Comparison of ENCODE assay signal across 8 mouse cellular contexts in genomic region chr5:113930648-113931609, GRCm38 (mm10). TPM values are rescaled to one million over a fixed set of nuclear protein-coding genes. Genes with fewer than 3 reads are reported as not detected.
DNase-seq lines count a peak whose midpoint lies in the region; ATAC-seq and TF ChIP-seq lines count a peak whose summit lies in the region.

No protein-coding gene starts in this region.

- H3K9ac ChIP-seq in forebrain, embryonic 13.5 days, result 0 out of 2 replicates have a peak overlapping the region, but pooled peaks have one; percentile 26
- no peak overlapping the region for H3K9ac ChIP-seq in stomach, postnatal 0 days (ENCODE audit: low read length)

- no peaks in the 10 kb centered on the region for H3K27me3 ChIP-seq in forebrain, embryonic 13.5 days
- no peaks in the 10 kb centered on the region for H3K27me3 ChIP-seq in stomach, postnatal 0 days (ENCODE audit: control insufficient read depth, insufficient read depth, low read length)

- H3K4me1 ChIP-seq in forebrain, embryonic 13.5 days, result peaks cover 11% of the 10 kb centered on the region
- peaks cover 5% of the 10 kb centered on the region; the same call in 1 of the 2 replicates for H3K4me1 ChIP-seq in stomach, postnatal 0 days (replicated peaks; ENCODE audit: control insufficient read depth, insufficient read depth)

- H3K36me3 ChIP-seq in forebrain, embryonic 13.5 days (ENCODE audit: poor library complexity, severe bottlenecking), result no peaks in the 10 kb centered on the region
- H3K36me3 ChIP-seq in stomach, postnatal 0 days (ENCODE audit: control insufficient read depth, insufficient read depth, low read length), result no peaks in the 10 kb centered on the region

- intact Hi-C loops in heart, postnatal 25 days (cut with DNase I), result loop anchor here (2.0 kb wide), 1 partner anchor 72 kb away; no protein-coding TSS in a partner anchor

- H3K27ac ChIP-seq in forebrain, embryonic 13.5 days, result peak overlapping the region; percentile 40
- H3K27ac ChIP-seq in stomach, postnatal 0 days (replicated peaks), result peak overlapping the region; percentile 69

- peak; percentile 71 for ATAC-seq in activated CD4-positive, CD25-positive, alpha-beta regulatory T cell, adult 4 months
- no peak for ATAC-seq in forebrain, embryonic 13.5 days
- peak; percentile 83 for ATAC-seq in megakaryocyte progenitor cell, adult 5-6 weeks (replicated peaks; ENCODE audit: poor library complexity)
- ATAC-seq in stomach, postnatal 0 days (ENCODE audit: low FRiP score, low TSS enrichment), result peak; percentile 84

- 0 out of 2 replicates have a peak, but pooled peaks cover 4% of the 10 kb centered on the region for H3K9me3 ChIP-seq in forebrain, embryonic 13.5 days (replicated peaks)
- peaks cover 3% of the 10 kb centered on the region; the same call in 1 of the 2 replicates for H3K9me3 ChIP-seq in stomach, postnatal 0 days (ENCODE audit: control insufficient read depth, low read length)

- WGBS in forebrain, embryonic 13.5 days, result 27% methylated on average over 16 of the region's 18 CpGs
- 29% methylated on average over 18 of the region's 18 CpGs for WGBS in stomach, postnatal 0 days

- peak overlapping the region; percentile 10; the same call in 1 of the 2 replicates for H3K4me2 ChIP-seq in forebrain, embryonic 13.5 days
- H3K4me2 ChIP-seq in stomach, postnatal 0 days (replicated peaks; ENCODE audit: low read depth), result 0 out of 2 replicates have a peak overlapping the region, but pooled peaks have one; percentile 0

- DNase-seq in CD4-positive helper T cell, adult 2 months (ENCODE audit: low read depth, low spot score), result peak; percentile 64
- DNase-seq in heart, postnatal 25 days (ENCODE audit: low spot score), result peak; percentile 83
- DNase-seq in kidney, postnatal 36 days, result peak; percentile 62 to 69
- peak; percentile 66 for DNase-seq in stomach, postnatal 0 days (ENCODE audit: low spot score)
- DNase-seq in frontal cortex, postnatal 14 days (ENCODE audit: low spot score in 2 of 2), result no peak

- no peak for TF ChIP-seq EP300 in stomach, postnatal 0 days (optimal IDR thresholded peaks at IDR 0.05)

- peak; percentile 21; the same call in 1 of the 2 replicates for TF ChIP-seq CTCF in stomach, postnatal 0 days (IDR thresholded peaks at IDR 0.05; ENCODE audit: low read depth)

- no peak overlapping the region for H3K4me3 ChIP-seq in forebrain, embryonic 13.5 days
- H3K4me3 ChIP-seq in stomach, postnatal 0 days (ENCODE audit: low read depth, low read length), result no peak overlapping the region

RNA-seq across cellular contexts. Expression of gene Coro1c, which starts 22.4 kb away (rescaled TPM):
- polyA plus RNA-seq in activated CD4-positive, CD25-positive, alpha-beta regulatory T cell, adult 4 months (2017; shearing (Covaris generic)), result 10 to 100 TPM; 59.2 to 70.7 TPM
- 235 and 246 TPM in 2 replicates for polyA plus RNA-seq in forebrain, embryonic 13.5 days (2015; fragmentation: Nextera tagmentation; extraction: Ambion mirVana)
- total RNA-seq in heart, postnatal 25 days (2021), result 10 to 100 TPM; 34.5 to 35.2 TPM
- total RNA-seq in megakaryocyte progenitor cell, adult 5-6 weeks (2015), result 59.7 and 63.9 TPM in 2 replicates
- total RNA-seq in megakaryocyte progenitor cell, adult 5-6 weeks (2017), result 81.8 and 83.9 TPM in 2 replicates
- polyA plus RNA-seq in stomach, postnatal 0 days (2015; fragmentation: Nextera tagmentation; extraction: Ambion mirVana), result 91.6 and 93.6 TPM in 2 replicates

Comparison
In these comparisons a context has a peak if more than half of its experiments do, and no peak if none do; other contexts are left out.
1. DNase-seq: peak in CD4-positive helper T cell, adult 2 months (single experiment), heart, postnatal 25 days (single experiment), kidney, postnatal 36 days (2 of 2) and stomach, postnatal 0 days (single experiment); none in frontal cortex, postnatal 14 days (0 of 2).